Mouse (Mus musculus): Measurements from ENCODE around the gene Hlf. TPM values are rescaled to one million over a fixed set of nuclear protein-coding genes. Genes with fewer than 3 reads are reported as not detected.

Hlf gene
- polyA plus RNA-seq (2012; rRNA removed), result 3.9 and 5.5 TPM in 2 replicates

DNA sequence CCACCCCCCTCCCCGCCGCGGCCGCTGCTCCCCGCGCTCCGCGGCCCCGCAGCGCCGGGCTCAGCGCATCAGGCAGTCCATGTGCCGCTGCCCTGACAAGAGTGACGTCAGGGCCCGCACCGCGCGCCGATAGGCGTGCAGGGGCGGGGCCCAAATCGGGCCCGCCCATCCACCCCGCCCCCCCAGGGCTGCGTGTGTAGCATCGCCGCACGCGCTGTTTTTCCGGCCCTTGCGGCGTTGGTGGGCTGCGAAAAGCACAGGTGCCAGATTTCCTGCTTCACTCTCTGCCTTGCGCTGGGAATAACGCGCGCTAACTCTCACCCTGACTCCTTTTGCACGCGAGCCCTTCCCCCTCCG lies at the start of gene Hlf:
Gene Hlf, minus strand, starts transcription at position 79 of the 357 bp plus-strand sequence.

Other genes with a start within 250 kb of the Hlf start
- 14.1 and 16.1 TPM in 2 replicates for gene Gm45716, start 203.2 kb downstream of the Hlf start, polyA plus RNA-seq (2012; rRNA removed)
- gene Mmd, start 141.4 kb downstream of the Hlf start, polyA plus RNA-seq (2012; rRNA removed), result 61.0 and 62.3 TPM in 2 replicates
- gene Stxbp4, start 247.2 kb upstream of the Hlf start, polyA plus RNA-seq (2012; rRNA removed), result 9.7 and 10.5 TPM in 2 replicates
- gene Cox11, start 247.3 kb upstream of the Hlf start, polyA plus RNA-seq (2012; rRNA removed), result 29.7 and 31.1 TPM in 2 replicates

Measured in central nervous system, embryonic 14 days (tissue).